28 mouse cellular contexts compared by ENCODE assay signal in genomic region chr13:36576781-36577180, GRCm38 (mm10).
DNase-seq lines count a peak whose midpoint lies in the region; ATAC-seq and TF ChIP-seq lines count a peak whose summit lies in the region.
"Had no signal": no experiment of that assay in that cellular context is flagged by ENCODE, and none has a peak within 500 bp of the region (broad histone marks: within the 10 kb centered on the region; RNA-seq: fewer than 3 reads in every experiment).

No protein-coding gene starts in this region.

- no peaks in the 10 kb centered on the region for H3K4me1 ChIP-seq in cortical plate, adult 2 months (ENCODE audit: control insufficient read depth, insufficient read depth, low read length)
- no peaks in the 10 kb centered on the region for H3K4me1 ChIP-seq in midbrain, embryonic 11.5 days (ENCODE audit: control insufficient read depth, insufficient read depth, low read length)
- H3K4me1 ChIP-seq: heart, embryonic 13.5 days had no signal

- H3K27me3 ChIP-seq in midbrain, embryonic 11.5 days (ENCODE audit: control insufficient read depth, insufficient read depth, low read length), result no peaks in the 10 kb centered on the region; the same call in 1 of the 2 replicates
- H3K27me3 ChIP-seq: CH12.LX; hindbrain, embryonic 12.5 days; neural tube, embryonic 13.5 days had no signal

- no peak overlapping the region for H3K4me3 ChIP-seq in left cerebral cortex, adult 2 months
- H3K4me3 ChIP-seq in cortical plate, adult 2 months (ENCODE audit: insufficient read depth, low read length), result no peak overlapping the region
- H3K4me3 ChIP-seq in midbrain, embryonic 11.5 days (ENCODE audit: low read depth, low read length), result no peak overlapping the region
- H3K4me3 ChIP-seq: embryonic facial prominence, embryonic 10.5 days; heart, embryonic 13.5 days; hindbrain, embryonic 12.5 days; kidney, embryonic 15.5 days; myocyte; neural tube, embryonic 13.5 days had no signal

- ATAC-seq in midbrain, embryonic 11.5 days (ENCODE audit: low FRiP score), result no peak
- ATAC-seq: forebrain, postnatal 0 days; midbrain, embryonic 16.5 days had no signal

- TF ChIP-seq POLR2A in cortical plate, adult 2 months (IDR thresholded peaks at IDR 0.05; ENCODE audit: extremely low read depth, insufficient read depth, low read length), result no peak

- no peak overlapping the region for H3K4me2 ChIP-seq in midbrain, embryonic 11.5 days
- H3K4me2 ChIP-seq: heart, embryonic 13.5 days; hindbrain, embryonic 12.5 days; kidney, embryonic 15.5 days; neural tube, embryonic 13.5 days had no signal

- intact Hi-C loops in left cerebral cortex, adult 2 months (cut with DNase I), result loop anchor here (1.0 to 5.0 kb wide), 3 partner anchors 44 to 144 kb away; no protein-coding TSS in a partner anchor
- intact Hi-C loops in left cerebral cortex, postnatal 36 days (cut with DNase I), result loop anchor here (5.0 kb wide), 5 partner anchors 44 to 736 kb away; no protein-coding TSS in a partner anchor

- peak overlapping the region; percentile 80 for H3K27ac ChIP-seq in left cerebral cortex, adult 2 months
- peak overlapping the region; percentile 24; the same call in 1 of the 2 replicates for H3K27ac ChIP-seq in cortical plate, adult 2 months (ENCODE audit: insufficient read depth, low read length)
- no peak overlapping the region for H3K27ac ChIP-seq in midbrain, embryonic 11.5 days (ENCODE audit: low read depth, low read length)
- H3K27ac ChIP-seq: embryonic facial prominence, embryonic 10.5 days; heart, embryonic 13.5 days; hindbrain, embryonic 12.5 days; kidney, embryonic 15.5 days; macrophage; neural tube, embryonic 13.5 days; stomach, postnatal 0 days had no signal

- H3K36me3 ChIP-seq in midbrain, embryonic 11.5 days (ENCODE audit: control insufficient read depth, insufficient read depth, low read length), result no peaks in the 10 kb centered on the region
- H3K36me3 ChIP-seq: embryonic facial prominence, embryonic 10.5 days; G1E; heart, embryonic 13.5 days; hindbrain, embryonic 12.5 days; kidney, embryonic 15.5 days; neural tube, embryonic 13.5 days had no signal

- peak; percentile 59 to 63 for DNase-seq in frontal cortex, adult 2 months (ENCODE audit: extremely low spot score in 1 of 2, low spot score in 1 of 2)
- no peak for DNase-seq in frontal cortex, postnatal 14 days (ENCODE audit: low spot score in 2 of 2)
- peak; percentile 23 to 57 for DNase-seq in left cerebral cortex, adult 2 months (ENCODE audit: extremely low spot score in 1 of 2, low spot score in 2 of 2)
- DNase-seq in left cerebral cortex, adult 11 months (ENCODE audit: low spot score), result no peak
- DNase-seq in left cerebral cortex, postnatal 36 days (ENCODE audit: low spot score in 2 of 2), result peak; percentile 52 to 66
- DNase-seq in midbrain, embryonic 11.5 days (ENCODE audit: low spot score, missing footprints), result no peak
- DNase-seq in thymus, postnatal 0 days (ENCODE audit: low spot score), result no peak
- DNase-seq: adrenal gland, adult 2 months; B cell, adult 2 months; cerebellum, adult 11-12 months; forebrain, postnatal 0 days; gastrocnemius, postnatal 10 days; heart, adult 18-20 months; heart, postnatal 14 days; kidney, adult 11 months; kidney, postnatal 36 days had no signal

- 71% methylated on average over 4 of the region's 4 CpGs for WGBS in midbrain, embryonic 11.5 days

- H3K9me3 ChIP-seq in midbrain, embryonic 11.5 days (ENCODE audit: control insufficient read depth, low read length), result no peaks in the 10 kb centered on the region
- H3K9me3 ChIP-seq: embryonic facial prominence, embryonic 10.5 days; G1E; heart, embryonic 13.5 days; hindbrain, embryonic 12.5 days; kidney, embryonic 15.5 days; neural tube, embryonic 13.5 days had no signal

- TF ChIP-seq CTCF in left cerebral cortex, adult 2 months (IDR thresholded peaks at IDR 0.05), result no peak
- TF ChIP-seq CTCF in cortical plate, adult 2 months (IDR thresholded peaks at IDR 0.05; ENCODE audit: extremely low read depth, insufficient read depth, low read length), result no peak

- H3K9ac ChIP-seq in midbrain, embryonic 11.5 days (ENCODE audit: low read length), result no peak overlapping the region
- H3K9ac ChIP-seq: forebrain, postnatal 0 days; heart, embryonic 13.5 days; hindbrain, embryonic 12.5 days; kidney, embryonic 15.5 days; neural tube, embryonic 13.5 days had no signal

Comparison
In these comparisons a context has a peak if more than half of its experiments do, and no peak if none do; other contexts are left out.
1. DNase-seq: peak in frontal cortex, adult 2 months (2 of 2), left cerebral cortex, adult 2 months (2 of 2) and left cerebral cortex, postnatal 36 days (2 of 2); none in frontal cortex, postnatal 14 days (0 of 2), left cerebral cortex, adult 11 months (single experiment), midbrain, embryonic 11.5 days (single experiment) and thymus, postnatal 0 days (single experiment).